Mouse (Mus musculus) embryo, embryonic 11.5 days (tissue): Measurements from ENCODE around the gene Kmt2b.

Experiments
- DNase-seq: peaks from one replicate; pipeline ENCODE4 v3.0.0-alpha.2; 2012; ENCODE audit warnings: low read depth, low spot score

The Kmt2b gene

DNA sequence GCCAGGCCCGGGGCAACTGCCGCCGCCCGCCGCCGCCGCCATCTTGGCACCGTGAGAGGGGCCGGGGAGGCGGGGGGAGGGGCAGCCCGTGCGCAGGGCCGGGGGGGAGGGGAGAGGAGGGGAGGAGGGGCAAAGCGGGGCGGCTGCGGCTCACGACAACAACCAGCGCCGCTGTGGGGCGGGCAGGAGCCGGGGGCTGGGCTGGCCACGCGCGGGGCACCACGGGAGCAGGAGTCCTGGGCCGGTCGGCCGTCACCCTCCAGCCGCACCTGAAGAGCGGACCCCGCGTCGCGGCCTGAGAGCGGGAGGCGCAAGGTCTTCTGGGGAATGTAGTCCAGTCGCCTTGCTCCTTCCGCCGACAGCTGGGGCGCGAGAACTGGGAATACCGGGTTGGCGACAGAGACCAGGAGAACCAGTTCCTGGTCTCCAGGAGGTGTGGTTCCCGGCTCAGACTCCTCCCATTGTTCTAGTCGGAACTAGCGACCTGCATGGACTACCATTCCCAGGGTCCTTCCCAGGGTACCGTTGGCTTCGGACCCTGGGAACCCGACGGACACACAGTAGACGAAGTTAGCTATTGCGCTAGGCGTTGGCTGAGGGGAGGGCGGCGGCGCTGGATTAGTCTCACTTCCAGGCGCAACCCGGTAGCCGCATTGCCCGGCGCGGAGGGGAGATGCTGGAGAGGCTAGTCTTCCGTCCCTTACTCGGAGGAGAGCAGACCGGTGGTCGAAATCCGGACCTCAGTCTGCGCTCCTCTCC lies at the start of gene Kmt2b:
Gene Kmt2b, minus strand, starts transcription at position 51 of the 759 bp plus-strand sequence.
- DNase-seq: peak; percentile 92

DNA sequence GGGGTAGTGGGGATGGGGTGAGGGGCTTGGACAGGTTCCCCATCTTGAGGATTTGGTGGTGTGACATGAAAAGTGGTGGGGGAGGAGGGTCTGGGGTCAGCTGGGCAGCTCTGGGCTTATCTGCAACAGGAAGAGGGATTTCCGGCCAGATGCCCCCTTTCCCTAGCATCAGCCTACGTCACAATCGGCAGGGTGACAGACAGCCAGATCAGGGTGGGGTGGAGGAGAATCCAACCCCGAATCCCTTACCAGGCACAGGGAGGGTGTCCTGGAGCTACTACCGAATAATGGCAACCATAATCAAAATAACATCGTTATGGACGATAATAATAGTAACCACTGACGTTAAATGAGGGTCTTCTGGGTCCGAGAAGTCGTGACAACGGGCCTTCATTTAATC lies 47.9 kb upstream of the Kmt2b start:
- no peak for DNase-seq

DNA sequence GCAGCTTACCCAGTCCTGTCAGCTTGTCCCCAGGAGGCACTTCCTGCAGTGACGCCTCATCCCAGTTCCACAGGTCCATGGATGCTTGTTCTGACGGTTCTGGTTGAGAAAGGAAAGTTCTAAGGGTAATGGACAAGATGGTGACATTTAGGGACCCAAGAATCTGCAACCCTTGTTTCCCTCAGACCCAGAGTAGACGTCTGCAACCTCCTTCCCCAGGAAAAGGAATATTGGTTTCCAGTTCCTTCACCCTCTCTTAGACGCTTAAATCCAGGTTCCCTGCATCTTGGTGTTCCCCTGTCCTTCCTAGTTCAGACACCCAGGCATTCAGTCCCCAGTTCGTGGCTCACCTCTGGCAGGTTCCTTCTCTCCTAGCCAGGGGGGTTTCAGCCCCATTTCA lies 47.2 kb upstream of the Kmt2b start, which contains the start of gene Etv2:
Gene Etv2, minus strand, starts transcription at position 101 of the 400 bp plus-strand sequence.
- DNase-seq: no peak

DNA sequence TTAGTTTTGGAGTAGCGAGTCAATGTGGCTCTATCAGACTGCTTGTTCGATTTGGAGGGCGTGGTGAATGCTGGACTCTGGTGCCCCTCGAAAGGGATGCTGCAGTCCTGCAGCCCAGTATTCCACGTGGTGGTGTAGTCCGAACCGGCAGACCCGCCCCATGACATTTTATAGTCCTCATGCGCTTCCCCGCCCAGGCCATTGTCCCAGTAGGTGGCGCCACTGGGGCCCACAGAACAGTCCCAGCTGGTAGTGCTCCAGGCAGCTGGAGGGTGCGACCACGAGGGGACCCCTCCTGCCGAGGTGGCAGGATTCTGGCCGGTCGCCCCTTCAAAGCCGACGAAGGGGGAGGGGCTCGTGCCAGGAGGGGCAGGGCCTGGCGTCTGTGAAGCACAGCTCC lies 46.1 kb upstream of the Kmt2b start:
- peak; percentile 49 for DNase-seq

DNA sequence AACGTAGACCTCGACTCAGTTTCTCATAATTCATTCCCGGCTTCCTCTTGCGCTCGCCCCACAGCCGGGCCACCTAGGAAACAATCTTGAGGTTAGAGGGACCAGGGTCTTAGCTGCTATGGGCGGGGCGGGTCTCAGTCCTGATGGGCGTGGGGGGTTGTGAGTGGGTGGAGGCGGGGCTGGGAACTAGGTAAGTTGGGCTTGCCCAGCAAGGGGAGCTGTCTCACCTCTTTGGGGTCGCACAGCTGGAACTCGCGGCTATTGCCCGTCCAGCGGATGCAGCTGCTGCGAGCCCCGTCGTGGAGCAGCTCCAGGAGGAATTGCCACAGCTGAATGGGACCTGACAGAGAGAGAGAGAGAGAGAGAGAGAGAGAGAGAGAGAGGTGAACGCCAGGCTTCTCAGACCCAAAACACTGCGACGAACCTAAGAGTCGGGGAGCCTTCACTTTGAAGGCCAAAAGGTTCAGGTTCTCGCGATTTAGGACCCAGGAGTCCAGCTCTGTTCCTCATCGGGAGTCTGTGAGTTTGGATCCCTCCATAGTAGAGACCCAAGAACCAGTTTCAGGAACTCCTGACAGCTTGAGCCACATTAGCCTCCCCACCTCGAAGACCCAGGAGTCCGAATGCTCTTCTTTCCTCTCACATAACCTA lies 45.4 kb upstream of the Kmt2b start:
- no peak for DNase-seq

DNA sequence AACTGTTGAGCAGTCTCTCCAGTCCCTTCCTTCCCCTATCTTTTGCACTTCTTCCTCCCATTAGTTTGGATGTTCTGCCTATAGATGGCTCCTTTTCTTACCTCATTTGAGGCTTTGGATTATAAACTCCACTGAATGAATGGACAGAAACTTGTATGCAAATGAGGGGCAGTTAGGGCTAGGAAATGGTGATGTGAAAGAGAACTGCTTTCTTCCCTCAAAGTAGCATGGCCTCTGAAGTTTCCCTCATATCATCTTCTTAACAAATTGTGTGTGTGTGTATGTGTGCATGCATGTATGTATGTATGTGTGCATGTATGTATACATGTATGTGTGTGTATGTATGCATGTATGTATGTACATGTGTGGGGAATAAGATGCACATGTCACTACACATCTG lies 40.5 kb upstream of the Kmt2b start:
- no peak for DNase-seq

DNA sequence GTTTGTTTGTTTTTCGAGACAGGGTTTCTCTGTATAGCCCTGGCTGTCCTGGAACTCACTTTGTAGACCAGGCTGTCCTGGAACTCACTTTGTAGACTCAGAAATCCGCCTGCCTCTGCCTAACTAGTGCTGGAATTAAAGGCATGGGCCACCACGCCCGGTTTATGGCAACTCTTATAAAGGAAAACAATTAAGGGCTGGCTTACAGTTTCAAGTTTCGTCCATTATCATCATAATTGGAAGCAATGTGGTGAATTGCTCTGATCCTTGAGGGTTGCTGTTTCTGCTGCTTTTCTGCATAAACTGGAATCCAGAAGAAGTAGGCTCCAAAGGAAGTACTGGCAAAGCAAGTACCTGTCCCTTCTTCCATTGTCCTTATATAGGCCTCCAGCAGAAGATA lies 38.1 kb upstream of the Kmt2b start:
- DNase-seq: no peak

DNA sequence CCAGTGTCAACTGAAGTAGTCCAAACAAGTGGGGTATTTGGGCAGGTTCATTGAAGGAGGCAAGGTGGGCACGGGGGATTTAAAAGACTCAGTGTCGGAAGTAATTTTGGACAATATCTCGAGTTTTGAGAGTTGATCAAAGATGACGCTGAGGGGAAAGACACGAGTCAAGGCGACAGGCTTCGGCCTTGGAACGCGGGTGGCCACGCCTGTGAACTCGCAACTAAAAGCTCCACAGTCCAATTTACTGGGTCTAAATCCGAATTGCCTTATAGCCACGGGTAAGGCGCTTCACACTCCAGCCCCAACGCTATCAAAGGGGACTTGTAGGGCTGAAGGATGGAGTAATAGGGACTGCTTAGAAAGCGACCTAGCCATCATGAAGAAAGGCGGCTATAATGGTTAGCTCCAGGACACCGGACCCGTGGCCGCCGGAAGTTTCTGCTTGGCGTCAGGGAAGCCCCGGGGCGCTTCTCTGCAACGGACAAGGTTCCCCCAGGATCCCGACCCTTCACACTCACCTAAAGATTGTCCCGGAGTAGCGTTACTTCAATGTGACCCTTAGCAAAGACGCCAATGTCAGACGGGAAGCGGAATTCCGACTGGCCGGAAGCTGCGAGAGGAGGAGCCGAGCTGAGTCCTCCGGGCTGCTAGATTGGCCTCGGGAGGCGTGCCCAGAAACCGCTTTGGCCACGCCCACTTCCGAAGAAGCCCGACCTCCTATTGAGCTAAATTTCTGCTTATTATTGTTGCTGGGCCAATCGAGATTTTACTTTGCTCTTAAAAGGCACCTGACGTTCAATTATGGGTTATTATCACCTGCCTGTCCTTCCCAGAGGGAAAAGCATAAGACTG lies 37.2 kb upstream of the Kmt2b start, which contains the start of gene Cox6b1:
Gene Cox6b1, minus strand, starts transcription at position 622 of the 855 bp plus-strand sequence.
- peak; percentile 85 for DNase-seq

DNA sequence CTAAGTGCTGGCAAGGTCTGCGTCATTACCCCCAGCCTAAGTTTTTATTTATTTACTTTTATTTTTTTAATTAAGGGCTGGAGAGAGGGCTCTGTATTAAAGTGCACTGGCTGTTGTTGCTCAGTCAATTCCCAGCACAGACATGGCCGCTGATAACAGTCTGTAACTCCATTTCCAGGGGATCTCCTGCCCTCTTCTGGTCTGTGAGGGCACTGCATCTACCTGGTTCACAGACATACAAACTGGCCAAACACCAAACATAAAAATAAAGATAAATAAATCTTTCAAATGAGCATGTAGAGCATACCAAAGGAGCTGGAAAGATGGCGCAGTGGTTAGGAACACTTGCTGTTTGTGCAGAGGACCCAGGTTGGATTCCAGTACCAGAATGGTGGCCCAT lies 30.7 kb upstream of the Kmt2b start:
- no peak for DNase-seq

DNA sequence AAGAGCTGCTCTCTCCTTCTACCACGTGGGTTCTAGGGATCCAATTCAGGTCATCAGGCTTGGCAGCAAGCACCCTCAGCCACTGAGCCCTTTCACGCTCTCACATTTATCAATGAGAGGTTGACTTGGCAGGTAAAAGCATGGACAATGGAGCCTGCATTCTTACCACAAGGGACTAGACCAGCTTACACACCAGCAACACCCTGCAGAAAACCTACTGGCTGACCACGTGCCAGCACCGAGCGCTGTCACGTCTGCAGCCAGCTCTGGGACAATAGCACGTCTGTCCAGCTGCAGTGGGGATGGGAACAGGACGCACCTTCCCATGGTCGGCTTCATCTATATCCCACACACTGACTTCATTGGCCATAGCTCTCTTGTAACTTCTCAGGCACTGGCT lies 30.1 kb upstream of the Kmt2b start:
- DNase-seq: no peak

DNA sequence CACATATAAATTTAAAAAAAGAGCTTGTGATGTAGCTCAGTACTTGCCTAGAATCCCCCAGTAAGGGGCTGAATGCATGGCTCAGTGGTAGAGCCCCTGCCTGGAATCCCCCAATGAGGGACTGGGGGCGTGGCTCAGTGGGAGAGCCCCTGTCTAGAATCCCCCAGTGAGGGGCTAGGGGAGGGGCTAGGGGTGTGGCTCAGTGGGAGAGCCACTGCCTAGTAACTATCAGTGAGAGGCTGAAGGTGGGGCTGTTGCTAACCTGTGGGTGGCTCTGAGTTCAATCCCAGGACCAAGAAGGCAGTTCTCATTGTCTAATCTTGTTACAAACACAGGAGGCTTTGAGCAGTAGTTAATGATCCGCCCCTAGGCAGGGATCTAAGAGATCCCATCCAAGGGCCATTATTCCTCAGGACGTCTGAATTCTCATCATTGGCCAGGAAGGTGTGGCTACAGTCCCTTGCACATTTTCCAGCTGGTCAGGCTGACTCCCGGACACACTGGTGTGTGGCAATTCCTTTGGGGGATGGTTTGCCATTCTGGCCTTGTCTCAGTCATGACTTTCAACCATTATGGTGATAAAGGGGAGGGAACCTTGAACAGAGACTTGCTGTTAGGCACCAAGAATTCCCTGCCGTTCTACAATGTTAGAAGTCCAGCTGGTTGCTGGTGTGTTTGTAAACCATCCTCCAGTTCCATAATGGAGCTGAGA lies 26.7 kb upstream of the Kmt2b start:
- DNase-seq: no peak

DNA sequence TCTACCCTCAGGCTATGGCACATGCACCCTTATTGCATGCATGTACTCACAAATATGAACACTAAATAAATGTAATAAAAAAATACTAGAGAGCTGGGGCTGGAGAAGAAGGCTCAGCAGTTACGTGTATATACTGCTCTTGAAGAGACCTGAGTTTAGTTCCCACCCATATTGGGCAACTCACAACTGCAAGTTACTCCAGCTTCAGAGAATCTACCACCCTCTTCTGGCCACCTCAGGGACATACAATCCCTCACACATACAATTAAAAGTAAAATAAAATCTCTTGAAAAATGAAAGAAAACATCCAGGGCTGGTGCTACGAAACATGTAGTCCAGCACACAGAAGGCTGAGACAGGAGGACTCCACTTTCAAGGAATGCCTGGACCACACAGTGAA lies 25.9 kb upstream of the Kmt2b start:
- DNase-seq: no peak

DNA sequence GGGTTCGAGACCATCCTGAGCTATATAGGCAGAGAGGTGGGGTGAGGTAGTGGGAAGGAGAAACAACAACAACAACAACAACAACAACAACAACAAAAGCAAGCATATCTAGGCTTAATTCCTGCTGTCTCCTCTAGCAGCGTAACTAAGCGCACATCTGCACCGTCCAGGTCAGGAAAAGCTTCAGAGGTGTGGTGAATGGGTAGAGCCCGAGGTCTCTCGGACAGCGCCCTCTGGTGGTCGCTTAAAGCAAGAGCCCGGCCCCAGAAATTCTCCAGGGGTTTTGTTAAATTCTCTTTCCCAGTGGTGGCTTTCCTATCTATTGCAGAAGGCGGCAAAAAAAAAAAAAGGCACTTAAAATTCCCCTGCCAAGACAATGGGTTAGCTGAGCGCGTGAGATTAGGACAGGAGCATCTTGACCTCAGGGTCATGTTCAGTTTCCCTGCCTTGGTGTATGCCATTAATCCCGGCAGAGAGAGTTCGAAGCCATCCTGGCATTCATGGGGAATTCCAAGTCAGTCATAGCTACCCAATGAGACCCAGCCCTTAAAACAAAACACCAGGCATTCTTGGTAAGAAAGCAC lies 25.1 kb upstream of the Kmt2b start:
- DNase-seq: peak; percentile 47

DNA sequence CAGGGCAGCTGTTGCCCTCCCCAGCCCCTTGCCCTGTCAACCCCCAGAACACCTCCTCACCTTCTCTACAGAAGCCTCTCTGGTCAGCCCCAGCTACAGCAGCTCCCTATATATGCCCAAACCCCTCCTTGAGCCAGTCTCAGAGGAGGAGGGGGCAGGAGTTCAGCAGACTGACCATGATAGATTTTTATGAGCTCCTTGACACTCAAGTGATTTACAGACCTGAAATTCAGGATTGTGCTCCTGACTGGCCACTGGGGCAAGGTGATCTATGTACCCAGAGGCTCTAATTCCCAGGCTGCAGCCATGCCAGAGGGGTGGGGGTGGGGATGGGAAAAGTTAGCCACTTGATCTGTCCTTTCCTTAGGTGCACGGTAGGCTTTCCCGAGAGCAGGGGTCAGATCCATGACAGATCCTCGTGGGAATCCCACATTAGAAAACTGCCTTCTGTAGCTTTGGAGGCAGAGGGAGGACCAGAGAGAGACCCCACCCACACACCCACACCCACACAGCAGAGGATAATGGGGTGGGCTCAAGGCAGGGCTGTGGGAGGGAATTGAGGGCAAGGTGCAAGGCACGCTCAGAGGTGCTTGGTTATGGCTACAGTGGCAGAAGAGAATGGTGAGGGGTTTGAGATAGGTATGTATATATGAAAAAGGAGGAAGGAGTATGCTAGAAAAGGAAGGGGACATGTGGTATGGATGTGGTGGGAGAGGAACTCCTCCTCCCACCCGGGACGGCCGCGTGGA lies 24.3 kb upstream of the Kmt2b start, which contains the start of gene Upk1a:
Gene Upk1a, minus strand, starts transcription at position 194 of the 749 bp plus-strand sequence.
- DNase-seq: no peak

DNA sequence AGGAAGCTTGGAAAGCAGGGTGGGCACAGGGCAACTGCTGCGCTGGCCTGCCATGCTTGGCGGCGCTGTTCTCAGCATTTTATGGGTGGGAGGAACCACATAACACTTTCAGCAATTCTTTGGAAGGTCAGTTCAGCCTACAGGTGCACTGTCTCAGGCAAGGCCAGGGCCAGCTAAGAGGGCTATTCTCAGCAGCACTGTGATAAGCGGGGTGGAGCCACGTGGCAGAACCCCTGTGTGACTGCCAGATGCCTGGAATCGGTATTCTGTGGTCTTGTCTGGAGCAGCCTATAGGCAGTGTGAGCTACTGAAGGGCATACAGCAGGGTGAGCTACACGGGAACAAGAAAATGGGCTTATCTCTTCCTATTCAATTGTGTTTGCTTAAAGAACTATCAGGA lies 21.5 kb upstream of the Kmt2b start:
- no peak for DNase-seq

DNA sequence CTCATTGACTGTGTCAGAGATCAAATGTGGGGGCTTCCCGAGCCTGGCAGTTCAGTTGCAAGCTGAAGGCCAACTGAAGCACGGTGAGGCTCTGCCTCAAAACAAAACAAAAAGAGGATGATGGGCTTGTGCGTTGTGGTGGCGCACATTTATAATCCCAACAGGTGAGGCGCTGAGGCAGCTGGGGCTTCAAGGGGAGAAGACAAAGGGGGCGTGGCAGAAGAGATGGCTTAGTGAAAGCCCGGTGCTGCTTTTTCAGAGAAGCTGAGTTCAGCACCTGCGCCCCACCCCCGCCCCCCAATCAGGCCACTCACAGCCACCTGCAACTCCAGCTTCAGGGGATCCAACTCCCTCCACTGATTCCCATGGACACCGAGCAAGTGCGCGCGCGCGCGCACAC lies 19.9 kb upstream of the Kmt2b start:
- DNase-seq: no peak

DNA sequence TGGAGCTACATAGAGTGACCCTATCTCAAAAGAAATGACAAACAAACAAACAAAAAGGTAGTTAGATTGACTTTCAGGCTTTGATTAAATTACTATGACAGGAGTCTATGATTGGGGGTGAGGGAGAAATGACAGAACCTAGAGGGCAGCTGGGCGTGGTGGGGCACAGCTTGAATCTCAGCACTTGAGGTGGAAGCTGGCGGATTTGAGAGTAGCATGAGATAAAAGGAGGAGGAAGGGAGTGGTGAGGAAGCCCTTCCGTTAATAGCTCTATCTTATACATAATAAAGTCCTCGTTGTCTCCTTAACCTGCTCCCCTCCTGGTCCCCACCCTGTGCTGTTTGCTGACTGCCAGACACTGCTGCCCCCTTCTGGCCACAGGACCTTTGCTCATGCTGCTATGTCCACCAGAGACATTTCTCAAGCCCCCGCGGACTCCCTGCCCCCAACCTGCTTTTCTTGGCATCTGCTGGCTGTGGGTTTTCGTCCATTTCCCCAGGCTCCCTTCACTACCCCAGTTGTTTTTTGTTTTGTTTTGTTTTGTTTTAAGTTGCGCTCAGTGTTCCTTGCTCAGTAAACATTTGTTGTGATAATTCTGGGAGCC lies 19.3 kb upstream of the Kmt2b start:
- no peak for DNase-seq

DNA sequence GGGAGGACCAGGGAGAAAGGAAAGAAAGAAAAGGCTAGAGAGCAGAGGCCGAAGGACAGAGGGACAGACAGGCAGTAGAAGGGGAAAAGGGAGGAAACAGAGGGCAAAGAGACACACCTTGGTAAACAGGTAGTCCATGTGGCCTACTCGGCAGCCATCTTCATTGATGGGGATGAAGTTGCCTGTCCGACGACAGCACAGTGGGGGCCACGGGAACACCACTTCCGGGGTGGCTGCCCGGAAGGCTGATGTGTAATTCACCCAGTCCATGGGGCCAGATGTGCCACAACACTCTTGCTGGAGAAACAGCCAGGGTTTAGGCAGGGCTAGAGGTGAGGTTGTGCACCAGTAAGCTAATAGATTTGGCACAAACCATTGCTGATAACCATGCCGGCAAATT lies 16.4 kb upstream of the Kmt2b start:
- DNase-seq: no peak

DNA sequence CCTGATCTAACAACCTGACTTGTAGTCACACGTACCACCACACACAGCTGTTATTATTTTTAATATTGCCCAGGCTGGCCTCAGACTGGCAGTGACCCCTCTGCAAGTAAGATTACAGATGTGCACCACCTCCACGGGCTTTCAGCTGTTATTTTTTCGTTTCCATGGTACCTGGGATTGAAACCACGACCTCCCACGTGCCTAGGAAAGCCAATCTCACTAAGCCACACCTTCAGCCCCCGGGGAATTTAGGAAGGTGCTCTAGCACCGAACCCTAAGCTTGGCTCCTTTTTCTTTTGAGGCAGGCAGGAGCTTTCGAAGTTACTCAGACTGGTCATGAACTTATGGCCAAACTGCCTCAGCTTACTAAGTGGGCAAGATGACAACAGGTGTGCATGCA lies 15.9 kb upstream of the Kmt2b start:
- DNase-seq: no peak

DNA sequence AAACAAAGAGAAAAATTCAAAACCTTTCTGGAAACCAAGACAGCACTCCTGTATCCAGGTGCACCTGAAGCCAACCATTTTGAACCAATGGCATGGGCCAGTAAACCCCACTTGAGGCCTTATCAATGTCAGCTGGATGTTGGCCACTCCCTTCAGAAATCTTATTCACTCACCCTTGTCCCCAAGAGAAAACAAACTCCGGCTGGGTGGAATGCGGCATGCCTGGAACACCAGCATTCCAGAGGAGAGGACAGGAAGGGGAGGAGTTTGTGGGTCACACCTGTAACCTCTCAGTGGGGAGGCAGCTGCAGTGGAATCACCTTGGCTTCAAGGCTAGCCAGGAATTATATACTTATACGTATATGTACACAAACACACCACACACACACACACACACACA lies 14.1 kb upstream of the Kmt2b start:
- DNase-seq: no peak
